Mouse (Mus musculus) heart, adult 2 months (tissue): Measurements from ENCODE around the gene Trp53tg5.

ENCODE experiments used
- CTCF ChIP-seq: fragments of 200-600 bp; IDR thresholded peaks from 2 replicates; pipeline ENCODE4 v1.8.1; 2022; ENCODE audit warnings: antibody characterized with exemption, mild to moderate bottlenecking, moderate library complexity
- POLR2A ChIP-seq: fragments of 200-500 bp; IDR thresholded peaks from 2 replicates; pipeline ENCODE4 v1.6.1; 2011; ENCODE audit warnings: mild to moderate bottlenecking, low read depth, low read length, control low read depth; ENCODE audit not compliant: insufficient read depth

DNA sequence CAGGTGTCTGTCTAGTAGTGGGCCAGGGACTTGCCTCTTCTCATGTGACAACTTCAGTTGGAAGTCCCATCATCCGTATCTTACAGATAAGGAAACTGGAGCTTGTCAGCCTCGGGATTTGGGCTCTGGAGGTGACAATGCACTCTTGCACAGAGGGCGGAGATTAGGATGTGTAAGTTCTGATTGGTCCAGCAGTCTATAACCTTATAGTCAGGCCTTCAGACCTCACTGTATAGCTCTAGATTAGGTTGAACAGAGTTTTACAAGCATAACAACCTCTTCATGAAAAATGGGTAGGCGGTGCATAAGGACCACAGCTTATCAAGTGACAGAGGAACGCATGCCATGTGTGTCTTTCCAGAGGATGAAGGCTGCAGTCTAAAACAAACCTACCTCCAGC, 6.7 kb downstream of the Trp53tg5 start:
- TF ChIP-seq CTCF (no peak), POLR2A (no peak)
